Mouse (Mus musculus) embryonic facial prominence, embryonic 14.5 days (tissue): ENCODE measurements around the gene Galnt7. TPM values are rescaled to one million over a fixed set of nuclear protein-coding genes. Genes with fewer than 3 reads are reported as not detected.

Source experiments
- ATAC-seq: fragments of 200-750 bp; cut with Nextera tagmentation; 2 replicates; pipeline ENCODE4 v1.8.0; 2017; ENCODE audit warnings: low read depth, moderate number of reproducible peaks, moderate TSS enrichment
- DNase-seq: peaks from one replicate; pipeline ENCODE4 v3.0.0-alpha.2; 2015; ENCODE audit warnings: low spot score
- H3K27ac ChIP-seq: fragments of 300-500 bp; sonication (generic); replicated peaks from 2 replicates; pipeline ENCODE4 v1.5.1; 2014; ENCODE audit warnings: low read depth, mild to moderate bottlenecking, low read length, moderate library complexity
- H3K27me3 ChIP-seq: fragments of 300-500 bp; sonication (generic); replicated peaks from 2 replicates; pipeline ENCODE4 v1.6.1; 2014; ENCODE audit warnings: low read length; ENCODE audit not compliant: control insufficient read depth, insufficient read depth
- H3K36me3 ChIP-seq: fragments of 300-500 bp; sonication (generic); 2 replicates; pipeline ENCODE4 v1.6.1; 2014; ENCODE audit warnings: low read length, mixed read lengths; ENCODE audit not compliant: control insufficient read depth, insufficient read depth
- H3K4me1 ChIP-seq: fragments of 300-500 bp; sonication (generic); 2 replicates; pipeline ENCODE4 v1.6.1; 2014; ENCODE audit warnings: antibody characterized with exemption, low read length; ENCODE audit not compliant: control insufficient read depth, insufficient read depth
- H3K4me2 ChIP-seq: fragments of 300-500 bp; sonication (generic); 2 replicates; pipeline ENCODE4 v1.6.1; 2014; ENCODE audit warnings: low read depth, mild to moderate bottlenecking, low read length, moderate library complexity, mixed read lengths
- H3K4me3 ChIP-seq: fragments of 300-500 bp; sonication (generic); 2 replicates; pipeline ENCODE4 v1.5.1; 2014; ENCODE audit warnings: low read depth, mild to moderate bottlenecking, low read length
- H3K9ac ChIP-seq: fragments of 300-500 bp; sonication (generic); 2 replicates; pipeline ENCODE4 v1.6.1; 2014; ENCODE audit warnings: low read depth, mild to moderate bottlenecking, low read length, moderate library complexity, mixed read lengths
- H3K9me3 ChIP-seq: fragments of 300-500 bp; sonication (generic); 2 replicates; pipeline ENCODE4 v1.6.1; 2016; ENCODE audit warnings: low read length; ENCODE audit not compliant: control insufficient read depth
- WGBS: fragments of 180-500 bp; shearing (Covaris S2); extraction: QIAGEN DNeasy Blood & Tissue Kit; methylation state at CpG from one replicate; pipeline ENCODE4 v1.1.7; 2014; 5-methylcytosine and 5-hydroxymethylcytosine counted together
- polyA plus RNA-seq: library from polyadenylated mRNA; unstranded; fragments of >200 nt; fragmentation: Nextera tagmentation; extraction: Ambion mirVana; gene quantifications from 2 replicates; pipeline ENCODE4 v1.2.1, GENCODE M21; 2014

The Galnt7 gene
- polyA plus RNA-seq, 1 experiment from 2014 or later = 14.1 TPM

DNA sequence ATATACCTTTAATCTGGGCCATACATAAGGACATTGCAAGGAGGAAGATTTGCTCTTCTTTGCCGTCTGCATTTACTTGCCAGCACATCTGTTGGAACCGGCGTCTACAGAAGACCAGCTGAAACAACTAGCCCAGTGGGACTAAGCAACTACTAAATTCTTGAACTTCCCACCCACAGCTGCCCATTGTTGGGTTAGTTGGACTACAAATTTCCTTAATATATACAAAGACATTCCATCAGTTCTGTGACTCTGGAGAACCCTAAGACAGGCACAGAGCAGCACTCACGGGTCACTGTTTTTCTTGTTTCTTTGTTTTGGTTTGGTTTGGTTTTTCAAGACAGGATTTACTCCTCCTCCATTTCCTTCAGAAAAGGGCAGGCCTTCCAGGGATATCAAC lies 172.2 kb downstream of the Galnt7 start:
- DNase-seq (no peak), ATAC-seq (no peak)
- Histone ChIP-seq H3K27me3 (no peaks in the 10 kb centered on the region), H3K4me1 (no peaks in the 10 kb centered on the region), H3K9me3 (no peaks in the 10 kb centered on the region), H3K27ac (no peak overlapping the region), H3K9ac (no peak overlapping the region), H3K36me3 (peaks cover 24% of the 10 kb centered on the region), H3K4me2 (no peak overlapping the region), H3K4me3 (no peak overlapping the region)
- 72% methylated on average over 4 of the region's 4 CpGs for WGBS

DNA sequence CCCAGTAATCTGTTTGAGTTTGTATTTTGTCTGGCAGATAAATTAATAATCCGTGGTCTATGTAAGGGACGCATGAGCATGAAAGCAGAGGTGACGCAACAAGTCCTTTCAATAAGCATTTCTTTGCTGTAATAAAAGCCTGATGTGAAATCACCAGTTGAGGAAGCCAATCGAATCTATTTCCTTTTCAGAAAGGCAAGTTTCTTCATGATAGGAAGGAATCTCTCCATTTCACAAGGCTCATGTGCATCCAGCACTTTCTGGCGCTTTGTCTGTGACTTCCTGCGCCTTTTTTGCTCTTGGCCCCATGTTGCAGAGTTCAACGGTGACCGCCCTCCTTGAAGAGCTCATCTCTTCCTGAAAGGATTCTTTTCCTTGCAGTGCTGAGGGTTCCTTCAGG lies 173.1 kb downstream of the Galnt7 start:
- ATAC-seq (no peak), DNase-seq (no peak)
- Histone ChIP-seq H3K9ac (no peak overlapping the region), H3K4me2 (no peak overlapping the region), H3K36me3 (peaks cover 24% of the 10 kb centered on the region), H3K4me1 (no peaks in the 10 kb centered on the region), H3K4me3 (no peak overlapping the region), H3K27me3 (no peaks in the 10 kb centered on the region), H3K9me3 (no peaks in the 10 kb centered on the region), H3K27ac (no peak overlapping the region)
- WGBS = 88% methylated on average over 8 of the region's 8 CpGs

- no peaks in the 10 kb centered on the region for H3K4me1 ChIP-seq
- no peak for ATAC-seq
- WGBS = 67% methylated on average over 3 of the region's 3 CpGs
These were observed 174.4 kb downstream of the Galnt7 start for GRCm38 (mm10) chr8:57478406-57478805.

More at GRCm38 (mm10) chr8:57478406-57478805, 174.4 kb downstream of the Galnt7 start:
- Histone ChIP-seq H3K27ac (no peak overlapping the region), H3K9ac (no peak overlapping the region), H3K9me3 (no peaks in the 10 kb centered on the region), H3K27me3 (no peaks in the 10 kb centered on the region), H3K4me2 (no peak overlapping the region), H3K4me3 (no peak overlapping the region), H3K36me3 (peaks cover 21% of the 10 kb centered on the region)
- DNase-seq = no peak

Other genes starting within 250 kb of the Galnt7 start
- 8.3 and 10.0 TPM in 2 replicates for gene Scrg1, start 197.1 kb downstream of the Galnt7 start, polyA plus RNA-seq
- 32.8 and 34.4 TPM in 2 replicates for gene Sap30, start 165.2 kb downstream of the Galnt7 start, polyA plus RNA-seq
- 258 and 290 TPM in 2 replicates for gene Hmgb2, start 141.1 kb downstream of the Galnt7 start, polyA plus RNA-seq